Mouse (Mus musculus) intestine, postnatal 0 days (tissue): ENCODE data around the gene Ehd4. TPM values are rescaled to one million over a fixed set of nuclear protein-coding genes. Genes with fewer than 3 reads are reported as not detected.

Experiments used
- ATAC-seq: fragments of 200-750 bp; cut with Nextera tagmentation; 2 replicates; pipeline ENCODE4 v1.8.0; 2017; ENCODE audit warnings: mild to moderate bottlenecking, moderate TSS enrichment, moderate library complexity
- H3K27ac ChIP-seq: fragments of 300-500 bp; sonication (generic); 2 replicates; pipeline ENCODE4 v1.5.1; 2014; ENCODE audit warnings: mild to moderate bottlenecking, low read depth, low read length, moderate library complexity
- H3K27me3 ChIP-seq: fragments of 300-500 bp; sonication (generic); replicated peaks from 2 replicates; pipeline ENCODE4 v1.6.1; 2014; ENCODE audit warnings: low read length, mixed read lengths; ENCODE audit not compliant: control insufficient read depth, insufficient read depth
- H3K36me3 ChIP-seq: fragments of 300-500 bp; sonication (generic); 2 replicates; pipeline ENCODE4 v1.6.1; 2014; ENCODE audit warnings: mild to moderate bottlenecking, moderate library complexity; ENCODE audit not compliant: control insufficient read depth, insufficient read depth
- H3K4me1 ChIP-seq: fragments of 300-500 bp; sonication (generic); replicated peaks from 2 replicates; pipeline ENCODE4 v1.6.1; 2014; ENCODE audit warnings: antibody characterized with exemption, low read length, mixed read lengths; ENCODE audit not compliant: control insufficient read depth, insufficient read depth
- H3K4me2 ChIP-seq: fragments of 300-500 bp; sonication (generic); replicated peaks from 2 replicates; pipeline ENCODE4 v1.6.1; 2014; ENCODE audit warnings: low read depth, mild to moderate bottlenecking, moderate library complexity
- H3K4me3 ChIP-seq: fragments of 300-500 bp; sonication (generic); 2 replicates; pipeline ENCODE4 v1.5.1; 2014; ENCODE audit warnings: low read depth, low read length
- H3K9ac ChIP-seq: fragments of 300-500 bp; sonication (generic); 2 replicates; pipeline ENCODE4 v1.6.1; 2014; ENCODE audit warnings: mild to moderate bottlenecking, low read depth, low read length
- H3K9me3 ChIP-seq: fragments of 300-500 bp; sonication (generic); 2 replicates; pipeline ENCODE4 v1.6.1; 2016; ENCODE audit warnings: mixed run types; ENCODE audit not compliant: control insufficient read depth
- CTCF ChIP-seq: sonication (generic); IDR thresholded peaks from 2 replicates; pipeline ENCODE4 v1.5.1; 2016; ENCODE audit warnings: low read depth, mild to moderate bottlenecking, control low read depth, antibody characterized with exemption, moderate library complexity
- WGBS: fragments of 180-500 bp; shearing (Covaris S2); extraction: QIAGEN DNeasy Blood & Tissue Kit; methylation state at CpG from one replicate; pipeline ENCODE4 v1.1.7; 2014; 5-methylcytosine and 5-hydroxymethylcytosine counted together
- polyA plus RNA-seq: library from polyadenylated mRNA; unstranded; fragments of >200 nt; fragmentation: Nextera tagmentation; extraction: Ambion mirVana; gene quantifications from 2 replicates; pipeline ENCODE4 v1.2.1, GENCODE M21; 2015

Ehd4 gene
- polyA plus RNA-seq, 1 experiment from 2014 or later: 70.0 TPM

GRCm38 (mm10) chr2:120140326-120140725 lies 14.1 kb downstream of the Ehd4 start:
- ATAC-seq: no peak
- Histone ChIP-seq H3K9me3 (no peaks in the 10 kb centered on the region), H3K27me3 (no peaks in the 10 kb centered on the region), H3K27ac (no peak overlapping the region), H3K4me3 (no peak overlapping the region), H3K4me1 (no peaks in the 10 kb centered on the region), H3K36me3 (no peaks in the 10 kb centered on the region), H3K9ac (no peak overlapping the region), H3K4me2 (no peak overlapping the region)
- 77% methylated on average over 5 of the region's 5 CpGs for WGBS
- no peak for TF ChIP-seq CTCF

- ATAC-seq: no peak
- no peak overlapping the region for H3K27ac ChIP-seq
- no peak overlapping the region for H3K4me3 ChIP-seq
- H3K4me1 ChIP-seq: no peaks in the 10 kb centered on the region
- no peak overlapping the region for H3K9ac ChIP-seq
- WGBS: 89% methylated on average over 1 of the region's 1 CpGs
- H3K27me3 ChIP-seq: no peaks in the 10 kb centered on the region
- no peak overlapping the region for H3K4me2 ChIP-seq
- TF ChIP-seq CTCF: no peak
- H3K36me3 ChIP-seq: no peaks in the 10 kb centered on the region
- H3K9me3 ChIP-seq: no peaks in the 10 kb centered on the region
Observed at GRCm38 (mm10) chr2:120139091-120139490, 15.3 kb downstream of the Ehd4 start.

- H3K4me1 ChIP-seq: no peaks in the 10 kb centered on the region
- H3K27ac ChIP-seq: no peak overlapping the region
- H3K9me3 ChIP-seq: no peaks in the 10 kb centered on the region
- 73% methylated on average over 5 of the region's 5 CpGs for WGBS
- no peak for ATAC-seq
- H3K4me3 ChIP-seq: no peak overlapping the region
- H3K27me3 ChIP-seq: no peaks in the 10 kb centered on the region
- no peak overlapping the region for H3K9ac ChIP-seq
- no peak overlapping the region for H3K4me2 ChIP-seq
- H3K36me3 ChIP-seq: no peaks in the 10 kb centered on the region
- no peak for TF ChIP-seq CTCF
Observed at GRCm38 (mm10) chr2:120137281-120137680, 17.1 kb downstream of the Ehd4 start.

- H3K4me3 ChIP-seq: no peak overlapping the region
- no peak overlapping the region for H3K27ac ChIP-seq
- no peak overlapping the region for H3K4me2 ChIP-seq
- H3K4me1 ChIP-seq: no peaks in the 10 kb centered on the region
- ATAC-seq: no peak
- H3K27me3 ChIP-seq: no peaks in the 10 kb centered on the region
- no peak for TF ChIP-seq CTCF
- H3K9ac ChIP-seq: no peak overlapping the region
- no peaks in the 10 kb centered on the region for H3K9me3 ChIP-seq
- no peaks in the 10 kb centered on the region for H3K36me3 ChIP-seq
Observed at GRCm38 (mm10) chr2:120134453-120135075, 19.8 kb downstream of the Ehd4 start.

- H3K4me3 ChIP-seq: no peak overlapping the region
- no peak overlapping the region for H3K27ac ChIP-seq
- TF ChIP-seq CTCF: no peak
- 0 out of 2 replicates have a peak, but pooled peaks cover 5% of the 10 kb centered on the region for H3K4me1 ChIP-seq
- WGBS: 67% methylated on average over 1 of the region's 1 CpGs
- ATAC-seq: no peak
- H3K36me3 ChIP-seq: no peaks in the 10 kb centered on the region
- no peaks in the 10 kb centered on the region for H3K9me3 ChIP-seq
- no peak overlapping the region for H3K9ac ChIP-seq
- H3K4me2 ChIP-seq: no peak overlapping the region
- H3K27me3 ChIP-seq: no peaks in the 10 kb centered on the region
Observed at GRCm38 (mm10) chr2:120131881-120132280, 22.5 kb downstream of the Ehd4 start.

- Histone ChIP-seq H3K36me3 (peaks cover 13% of the 10 kb centered on the region), H3K4me2 (no peak overlapping the region), H3K4me3 (no peak overlapping the region), H3K9me3 (no peaks in the 10 kb centered on the region), H3K27ac (peak overlapping the region; percentile 9; the same call in 1 of the 2 replicates), H3K4me1 (0 out of 2 replicates have a peak, but pooled peaks cover 5% of the 10 kb centered on the region), H3K9ac (no peak overlapping the region), H3K27me3 (no peaks in the 10 kb centered on the region)
- 59% methylated on average over 8 of the region's 8 CpGs for WGBS
- no peak for TF ChIP-seq CTCF
- no peak for ATAC-seq
Observed at GRCm38 (mm10) chr2:120129252-120129908, 25.0 kb downstream of the Ehd4 start.
